Mouse (Mus musculus) olfactory bulb, adult 2 months (tissue): ENCODE results near the gene Cryba4.

Experiments used
- CTCF ChIP-seq: fragments of 200-500 bp; IDR thresholded peaks from 2 replicates; pipeline ENCODE4 v1.5.1; 2012; ENCODE audit warnings: low read depth, mild to moderate bottlenecking, low read length, moderate library complexity; ENCODE audit not compliant: insufficient read depth
- POLR2A ChIP-seq: fragments of 200-500 bp; IDR thresholded peaks from 2 replicates; pipeline ENCODE4 v1.6.1; 2012; ENCODE audit warnings: mild to moderate bottlenecking, low read depth, low read length, moderate library complexity; ENCODE audit not compliant: insufficient read depth

GRCm38 (mm10) chr5:112257896-112258295 is 5.6 kb upstream of the Cryba4 start:
- TF ChIP-seq CTCF: no peak
- no peak for TF ChIP-seq POLR2A
